In genomic region chr10:70254666-70255065, GRCm38 (mm10) we compare ENCODE assay signal across 17 mouse cellular contexts. TPM values are rescaled to one million over a fixed set of nuclear protein-coding genes. Genes with fewer than 3 reads are reported as not detected.
"Had no signal": no experiment of that assay in that cellular context is flagged by ENCODE, and none has a peak within 500 bp of the region (broad histone marks: within the 10 kb centered on the region; RNA-seq: fewer than 3 reads in every experiment).

No protein-coding gene starts in this region.

- H3K4me3 ChIP-seq: layer of hippocampus, adult 2 months; limb, embryonic 10.5 days; liver, embryonic 15.5 days; megakaryocyte, embryonic 14.5 days; midbrain, embryonic 13.5 days; neural tube, embryonic 12.5 days had no signal

- H3K9ac ChIP-seq: liver, embryonic 15.5 days; midbrain, embryonic 13.5 days; neural tube, embryonic 12.5 days had no signal

- H3K4me2 ChIP-seq: liver, embryonic 11.5 days; liver, embryonic 15.5 days; midbrain, embryonic 13.5 days; neural tube, embryonic 12.5 days had no signal

- H3K36me3 ChIP-seq: limb, embryonic 10.5 days; liver, embryonic 15.5 days; midbrain, embryonic 13.5 days; neural tube, embryonic 12.5 days had no signal

- H3K4me1 ChIP-seq: limb, embryonic 10.5 days; liver, embryonic 15.5 days; midbrain, embryonic 13.5 days; neural tube, embryonic 12.5 days had no signal

- H3K27ac ChIP-seq: layer of hippocampus, adult 2 months; limb, embryonic 10.5 days; liver, embryonic 15.5 days; macrophage; midbrain, embryonic 13.5 days; neural tube, embryonic 12.5 days; stomach, postnatal 0 days had no signal

- H3K9me3 ChIP-seq: limb, embryonic 10.5 days; liver, embryonic 15.5 days; midbrain, embryonic 13.5 days; neural tube, embryonic 12.5 days had no signal

- H3K27me3 ChIP-seq: liver, embryonic 15.5 days; midbrain, embryonic 13.5 days; neural tube, embryonic 12.5 days had no signal

- ATAC-seq: midbrain, embryonic 13.5 days had no signal

- DNase-seq: kidney, postnatal 10 days; kidney, postnatal 4 days; lung, adult 2 months; lung, postnatal 10 days; thymus, postnatal 4 days had no signal

RNA-seq across cellular contexts. Expression of gene Slc16a9, which starts 9.8 kb away (rescaled TPM):
- total RNA-seq: monocyte, adult 5-6 weeks; neutrophil, adult 5-6 weeks had no signal

RNA-seq across cellular contexts. Expression of gene Mrln, which starts 50.2 kb away (rescaled TPM):
- total RNA-seq: layer of hippocampus, adult 2 months; left cerebral cortex, postnatal 10 days; monocyte, adult 5-6 weeks had no signal
- polyA plus RNA-seq: macrophage; midbrain, embryonic 13.5 days had no signal
